In the genomic region with DNA sequence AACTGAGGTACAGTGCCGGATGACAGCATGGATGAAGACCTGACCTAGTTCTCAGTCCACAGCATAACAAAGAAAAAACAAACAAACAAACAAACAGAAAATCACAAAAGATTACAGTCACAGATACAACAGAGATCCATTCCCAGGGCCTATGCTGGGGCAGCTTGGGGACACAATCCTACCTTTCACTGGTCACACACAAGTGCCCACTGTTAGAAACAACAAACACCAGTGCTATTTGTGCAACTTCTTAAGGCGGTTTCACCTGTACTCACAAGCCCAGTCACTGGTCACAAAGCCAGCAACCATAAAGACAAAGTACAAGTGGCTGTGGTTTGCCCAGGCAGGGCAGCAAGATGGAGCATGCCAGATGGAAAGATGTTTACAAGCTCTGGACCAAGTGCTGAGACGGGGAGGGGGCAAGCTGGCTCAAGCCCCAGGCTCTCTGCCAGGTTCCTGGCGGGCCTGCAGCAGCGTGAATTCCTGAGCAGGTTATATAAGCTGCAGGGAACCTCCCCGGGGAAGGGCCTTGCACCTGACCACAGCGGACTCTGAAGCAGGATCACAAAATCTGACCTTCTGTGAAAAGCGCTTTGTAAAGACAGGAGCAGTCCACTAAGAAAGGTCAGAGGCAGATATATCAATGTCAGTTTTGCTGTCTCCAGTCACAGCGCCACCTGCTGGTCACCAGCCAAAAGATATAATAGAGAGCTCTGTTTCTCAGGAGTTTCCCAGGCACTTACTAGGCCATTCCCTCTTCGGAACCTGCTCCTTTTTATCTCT, we compare ENCODE assay signal across 8 mouse cellular contexts.
DNase-seq lines count a peak whose midpoint lies in the region; ATAC-seq and TF ChIP-seq lines count a peak whose summit lies in the region.

No protein-coding gene starts in this region.

- no peak overlapping the region for H3K4me3 ChIP-seq in ES-Bruce4 (ENCODE audit: low read depth, low read length)
- no peak overlapping the region for H3K4me3 ChIP-seq in forebrain, embryonic 14.5 days (ENCODE audit: low read depth, low read length)
- no peak overlapping the region for H3K4me3 ChIP-seq in heart, postnatal 0 days (ENCODE audit: low read depth, low read length)
- no peak overlapping the region for H3K4me3 ChIP-seq in liver, postnatal 0 days (ENCODE audit: low read depth, low read length)
- no peak overlapping the region for H3K4me3 ChIP-seq in olfactory bulb, adult 2 months (ENCODE audit: insufficient read depth, low read depth, low read length)

- 0 out of 2 replicates have a peak overlapping the region, but pooled peaks have one; percentile 10 for H3K4me2 ChIP-seq in forebrain, embryonic 14.5 days (ENCODE audit: low read length)
- H3K4me2 ChIP-seq in heart, postnatal 0 days (ENCODE audit: low read depth, low read length), result no peak overlapping the region
- no peak overlapping the region for H3K4me2 ChIP-seq in liver, postnatal 0 days (ENCODE audit: low read depth, low read length)

- peak overlapping the region; percentile 12; the same call in 1 of the 2 replicates for H3K27ac ChIP-seq in ES-Bruce4 (ENCODE audit: insufficient read depth, low read length)
- H3K27ac ChIP-seq in forebrain, embryonic 14.5 days (ENCODE audit: low read depth, low read length), result peak overlapping the region; percentile 34; the same call in 1 of the 2 replicates
- peak overlapping the region; percentile 72 for H3K27ac ChIP-seq in heart, postnatal 0 days (ENCODE audit: low read depth)
- no peak overlapping the region for H3K27ac ChIP-seq in liver, postnatal 0 days (ENCODE audit: low read depth)
- H3K27ac ChIP-seq in olfactory bulb, adult 2 months (ENCODE audit: insufficient read depth, low read depth, low read length), result no peak overlapping the region

- peaks cover 5% of the 10 kb centered on the region; the same call in 1 of the 2 replicates for H3K9me3 ChIP-seq in ES-Bruce4 (replicated peaks; ENCODE audit: control insufficient read depth, insufficient read depth, low read length, poor library complexity, severe bottlenecking)
- no peaks in the 10 kb centered on the region for H3K9me3 ChIP-seq in forebrain, embryonic 14.5 days (replicated peaks; ENCODE audit: control insufficient read depth, low read length)
- H3K9me3 ChIP-seq in heart, postnatal 0 days (replicated peaks; ENCODE audit: control insufficient read depth, low read length), result no peaks in the 10 kb centered on the region
- no peaks in the 10 kb centered on the region for H3K9me3 ChIP-seq in liver, postnatal 0 days (ENCODE audit: low read length)

- TF ChIP-seq CTCF in ES-Bruce4 (IDR thresholded peaks at IDR 0.05; ENCODE audit: low read depth, low read length), result peak; percentile 54
- TF ChIP-seq CTCF in heart, postnatal 0 days (IDR thresholded peaks at IDR 0.05; ENCODE audit: low read depth), result peak; percentile 77
- peak; percentile 85 for TF ChIP-seq CTCF in liver, postnatal 0 days (IDR thresholded peaks at IDR 0.05; ENCODE audit: low read depth)
- peak; percentile 48; the same call in 1 of the 2 replicates for TF ChIP-seq CTCF in olfactory bulb, adult 2 months (IDR thresholded peaks at IDR 0.05; ENCODE audit: insufficient read depth, low read depth, low read length)

- WGBS in forebrain, embryonic 14.5 days, result 34% methylated on average over 10 of the region's 10 CpGs
- 28% methylated on average over 10 of the region's 10 CpGs for WGBS in heart, postnatal 0 days
- 45% methylated on average over 10 of the region's 10 CpGs for WGBS in liver, postnatal 0 days (ENCODE audit: insufficient replicate concordance)
- WGBS in olfactory bulb, adult 2 months, result 27% methylated on average over 10 of the region's 10 CpGs

- TF ChIP-seq EP300 in ES-Bruce4 (IDR thresholded peaks at IDR 0.05; ENCODE audit: insufficient read depth, low read depth, low read length), result no peak
- no peak for TF ChIP-seq EP300 in heart, postnatal 0 days (IDR thresholded peaks at IDR 0.05; ENCODE audit: low read depth)
- TF ChIP-seq EP300 in liver, postnatal 0 days (IDR thresholded peaks at IDR 0.05; ENCODE audit: low read depth), result no peak

- H3K36me3 ChIP-seq in ES-Bruce4 (ENCODE audit: control insufficient read depth, insufficient read depth, low read length, poor library complexity, severe bottlenecking), result peaks cover 17% of the 10 kb centered on the region
- no peaks in the 10 kb centered on the region for H3K36me3 ChIP-seq in forebrain, embryonic 14.5 days (ENCODE audit: control insufficient read depth, insufficient read depth, low read length)
- H3K36me3 ChIP-seq in heart, postnatal 0 days (replicated peaks; ENCODE audit: control insufficient read depth, insufficient read depth, low read length), result peaks cover 8% of the 10 kb centered on the region
- peaks cover 9% of the 10 kb centered on the region for H3K36me3 ChIP-seq in liver, postnatal 0 days (replicated peaks; ENCODE audit: insufficient read depth, low read length)

- TF ChIP-seq POLR2A in ES-Bruce4 (IDR thresholded peaks at IDR 0.05; ENCODE audit: insufficient read depth, low read length), result no peak
- no peak for TF ChIP-seq POLR2A in olfactory bulb, adult 2 months (IDR thresholded peaks at IDR 0.05; ENCODE audit: insufficient read depth, low read depth, low read length)

- no peak overlapping the region for H3K9ac ChIP-seq in ES-Bruce4 (ENCODE audit: low read depth, poor library complexity, severe bottlenecking)
- no peak overlapping the region for H3K9ac ChIP-seq in forebrain, embryonic 14.5 days (ENCODE audit: low read length)
- H3K9ac ChIP-seq in heart, postnatal 0 days (replicated peaks; ENCODE audit: low read depth, low read length), result no peak overlapping the region
- H3K9ac ChIP-seq in liver, postnatal 0 days (replicated peaks), result no peak overlapping the region

- H3K4me1 ChIP-seq in ES-Bruce4 (ENCODE audit: control insufficient read depth, insufficient read depth, low read length), result no peaks in the 10 kb centered on the region
- H3K4me1 ChIP-seq in forebrain, embryonic 14.5 days (ENCODE audit: control insufficient read depth, insufficient read depth, low read length), result 0 out of 2 replicates have a peak, but pooled peaks cover 3% of the 10 kb centered on the region
- peaks cover 21% of the 10 kb centered on the region for H3K4me1 ChIP-seq in heart, postnatal 0 days (ENCODE audit: control insufficient read depth, insufficient read depth)
- H3K4me1 ChIP-seq in liver, postnatal 0 days (ENCODE audit: insufficient read depth), result no peaks in the 10 kb centered on the region; the same call in 1 of the 2 replicates
- peaks cover 7% of the 10 kb centered on the region for H3K4me1 ChIP-seq in olfactory bulb, adult 2 months (ENCODE audit: control insufficient read depth, insufficient read depth, low read length)

- H3K27me3 ChIP-seq in ES-Bruce4 (ENCODE audit: control insufficient read depth, insufficient read depth, low read length, poor library complexity, severe bottlenecking), result no peaks in the 10 kb centered on the region
- H3K27me3 ChIP-seq in forebrain, embryonic 14.5 days (replicated peaks; ENCODE audit: control insufficient read depth, insufficient read depth, low read length), result no peaks in the 10 kb centered on the region
- H3K27me3 ChIP-seq in heart, postnatal 0 days (ENCODE audit: control insufficient read depth, insufficient read depth, low read length), result no peaks in the 10 kb centered on the region
- H3K27me3 ChIP-seq in liver, postnatal 0 days (ENCODE audit: insufficient read depth, low read length), result no peaks in the 10 kb centered on the region

- ATAC-seq in forebrain, embryonic 14.5 days, result peak; percentile 88
- ATAC-seq in heart, postnatal 0 days (ENCODE audit: insufficient read depth, low read depth), result peak; percentile 61
- ATAC-seq in liver, postnatal 0 days, result peak; percentile 66

- DNase-seq in cerebellum, adult 11 months, result peak; percentile 74
- peak; percentile 83 for DNase-seq in forebrain, embryonic 14.5 days (ENCODE audit: low spot score)
- peak; percentile 78 for DNase-seq in heart, postnatal 0 days (ENCODE audit: low spot score)
- peak; percentile 89 to 92 for DNase-seq in kidney, postnatal 4 days
- DNase-seq in liver, postnatal 0 days, result peak; percentile 77
- peak; percentile 14 to 15 for DNase-seq in thymus, adult 18-20 months

Comparison
In these comparisons a context has a peak if more than half of its experiments do, and no peak if none do; other contexts are left out.
1. H3K27ac ChIP-seq: peak in ES-Bruce4 (single experiment), forebrain, embryonic 14.5 days (single experiment) and heart, postnatal 0 days (single experiment); none in liver, postnatal 0 days (single experiment) and olfactory bulb, adult 2 months (single experiment).
2. DNase-seq: peak in every context shown above with its lines; median percentile 90 in kidney, postnatal 4 days; 83 in forebrain, embryonic 14.5 days; 78 in heart, postnatal 0 days; 77 in liver, postnatal 0 days; 74 in cerebellum, adult 11 months; 14 in thymus, adult 18-20 months.
3. Peak in every context shown above with its lines, with median percentiles within 50 percentile points of each other: CTCF ChIP-seq and ATAC-seq.